Mouse (Mus musculus) spleen, adult 2 months (tissue): ENCODE results near the gene Dpep2nb.

Experiments
- CTCF ChIP-seq: fragments of 200-500 bp; IDR thresholded peaks from 2 replicates; pipeline ENCODE4 v1.5.1; 2011; ENCODE audit warnings: mild to moderate bottlenecking, inconsistent platforms; ENCODE audit not compliant: insufficient read depth, insufficient read length, insufficient replicate concordance; ENCODE audit errors: extremely low read depth
- POLR2A ChIP-seq: fragments of 200-500 bp; IDR thresholded peaks from 2 replicates; pipeline ENCODE4 v1.6.1; 2011; ENCODE audit warnings: low read depth, low read length, inconsistent platforms

- TF ChIP-seq POLR2A = peak; percentile 58; the same call in 1 of the 2 replicates
- TF ChIP-seq CTCF = no peak
Measured at GRCm38 (mm10) chr8:106054190-106054811, 48.5 kb upstream of the Dpep2nb start.
